Mouse (Mus musculus) 3134 (cell line): Measurements from ENCODE around the gene Epb41l1.

Experiments
- DNase-seq: peaks from one replicate; pipeline ENCODE4 v3.0.0-alpha.2; 2011; ENCODE audit warnings: low spot score; ENCODE audit not compliant: insufficient read length; ENCODE audit errors: extremely low read depth

Gene Epb41l1

DNA sequence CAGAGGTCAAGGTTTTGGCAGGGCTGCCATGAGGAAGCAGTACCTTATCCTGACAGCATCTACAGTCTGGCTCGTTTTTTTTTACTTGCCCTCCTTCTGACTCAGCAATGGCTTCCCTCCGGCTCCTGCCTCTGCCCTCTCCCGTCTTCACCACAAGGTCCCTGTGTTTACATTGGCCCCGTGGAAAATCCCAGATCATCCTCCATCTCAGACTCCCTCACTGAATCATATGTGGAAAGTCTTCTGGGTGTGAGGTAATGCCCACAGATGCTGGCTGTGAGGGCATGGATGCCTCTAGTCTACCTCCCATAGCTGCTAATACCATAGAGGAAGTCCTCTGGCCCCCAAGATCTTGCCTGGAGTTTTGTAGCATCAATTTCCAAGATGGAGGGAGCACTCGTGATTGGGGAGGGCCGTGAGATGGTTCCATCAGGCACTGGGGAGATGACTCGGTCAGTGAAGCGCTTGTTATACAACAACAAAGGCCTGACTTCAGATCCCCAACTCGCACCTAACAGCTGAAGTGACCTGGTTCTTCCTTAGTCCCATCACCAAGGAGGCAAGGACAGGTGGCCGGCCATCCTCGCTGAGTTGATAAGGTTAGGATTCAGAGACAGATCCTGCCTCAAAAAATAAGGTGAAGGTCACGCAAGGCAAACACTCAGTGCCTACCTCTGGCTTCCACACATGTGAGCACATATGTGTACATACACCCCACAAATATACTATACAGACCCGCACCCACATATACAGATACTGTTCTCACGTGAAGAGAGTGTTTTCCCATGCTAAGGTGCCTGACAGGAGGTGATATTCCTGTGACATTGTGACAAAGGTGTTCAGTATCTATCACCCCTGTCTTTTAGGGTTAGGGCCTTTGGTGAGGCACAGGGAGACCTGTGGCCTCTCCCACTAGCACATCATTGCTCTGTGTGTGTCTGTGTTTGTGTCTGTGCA is 36.0 kb downstream of the Epb41l1 start:
- peak; percentile 69 for DNase-seq

- peak; percentile 39 for DNase-seq
These were observed 36.6 kb downstream of the Epb41l1 start for GRCm38 (mm10) chr2:156457343-156457717.

DNA sequence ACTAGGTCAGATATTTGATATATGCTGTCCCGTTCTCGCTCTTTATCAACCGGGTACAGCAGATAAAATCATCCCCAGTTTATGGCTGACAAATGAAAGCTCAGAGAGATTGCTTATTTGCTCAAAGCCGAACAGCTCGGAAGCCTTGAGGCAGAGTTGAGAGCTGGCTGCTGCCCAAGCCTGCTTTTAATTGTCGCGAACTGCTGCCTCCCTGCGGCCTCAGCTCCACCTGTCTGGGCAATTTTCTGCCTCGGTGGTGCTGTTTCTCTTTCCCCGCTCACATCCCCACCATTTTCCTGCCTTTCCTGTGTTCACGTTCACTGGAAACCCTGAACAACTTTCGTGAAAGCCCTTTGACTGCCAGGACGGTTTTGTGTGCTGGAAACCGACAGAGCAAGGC is 39.8 kb downstream of the Epb41l1 start:
- DNase-seq = no peak

- no peak for DNase-seq
These were observed 41.7 kb downstream of the Epb41l1 start for GRCm38 (mm10) chr2:156462154-156463029.

DNA sequence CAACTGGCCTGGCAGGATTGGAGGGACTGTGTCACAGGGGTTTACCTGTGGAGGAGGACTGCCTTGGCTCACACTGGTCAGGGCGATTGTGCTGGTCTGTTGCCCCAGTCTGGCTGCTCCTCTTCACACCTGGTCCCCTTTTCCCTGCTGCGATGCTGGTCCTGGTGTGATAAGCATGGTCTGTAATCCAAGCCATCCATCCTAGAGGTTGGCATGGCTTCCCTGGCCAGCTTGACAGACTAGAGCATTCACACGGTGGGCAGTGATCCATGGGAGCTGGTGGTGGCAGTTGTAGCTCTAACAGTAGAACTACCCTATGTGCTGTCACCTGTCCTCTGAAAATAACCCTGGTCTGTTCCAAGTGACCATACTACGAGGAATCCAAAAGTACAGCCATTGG is 43.7 kb downstream of the Epb41l1 start:
- DNase-seq = no peak

DNA sequence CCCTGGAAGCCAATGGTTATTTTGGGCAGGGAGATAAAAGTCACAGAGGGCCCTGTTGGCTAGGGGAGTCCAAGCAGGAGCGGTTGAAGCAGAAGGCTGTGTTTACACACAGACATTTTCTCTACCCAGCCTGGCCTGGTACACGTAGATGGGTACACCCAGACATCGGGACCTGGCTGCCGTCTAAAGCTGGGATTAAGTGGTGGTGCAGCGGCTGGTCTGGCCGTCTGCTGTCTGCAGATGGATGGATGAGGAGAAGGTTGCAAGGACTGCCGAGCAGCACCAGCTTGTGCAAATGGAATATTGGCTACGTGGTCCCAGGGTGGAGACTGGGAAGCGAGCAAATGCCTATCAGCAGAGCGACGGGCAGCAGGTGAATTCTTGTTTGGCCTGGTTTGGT is 46.8 kb downstream of the Epb41l1 start:
- no peak for DNase-seq

DNA sequence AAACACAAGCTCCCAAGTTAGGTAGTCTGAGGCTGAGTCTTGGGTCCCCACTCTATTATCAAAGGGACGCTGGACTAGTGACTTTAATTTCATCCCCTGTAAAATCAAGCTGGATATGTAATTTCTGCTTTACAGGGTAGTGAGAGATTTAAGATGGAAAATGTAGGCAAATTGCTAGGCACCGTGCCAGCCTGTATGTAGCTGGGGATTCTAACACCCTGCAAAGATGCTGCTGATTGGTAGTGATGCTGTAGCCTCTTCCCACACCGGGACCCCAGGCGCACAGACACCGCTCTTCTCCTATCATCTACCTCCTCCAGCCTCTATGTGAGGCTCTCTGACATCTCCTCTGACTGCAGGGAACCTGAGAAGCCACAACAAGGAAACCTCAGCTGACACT is 48.2 kb downstream of the Epb41l1 start:
- no peak for DNase-seq

GRCm38 (mm10) chr2:156469508-156469907 is 48.8 kb downstream of the Epb41l1 start:
- DNase-seq = no peak

- DNase-seq = no peak
These were observed 50.2 kb downstream of the Epb41l1 start for GRCm38 (mm10) chr2:156470938-156471337.

- DNase-seq = no peak
These were observed 51.6 kb downstream of the Epb41l1 start for GRCm38 (mm10) chr2:156472336-156472735.

DNA sequence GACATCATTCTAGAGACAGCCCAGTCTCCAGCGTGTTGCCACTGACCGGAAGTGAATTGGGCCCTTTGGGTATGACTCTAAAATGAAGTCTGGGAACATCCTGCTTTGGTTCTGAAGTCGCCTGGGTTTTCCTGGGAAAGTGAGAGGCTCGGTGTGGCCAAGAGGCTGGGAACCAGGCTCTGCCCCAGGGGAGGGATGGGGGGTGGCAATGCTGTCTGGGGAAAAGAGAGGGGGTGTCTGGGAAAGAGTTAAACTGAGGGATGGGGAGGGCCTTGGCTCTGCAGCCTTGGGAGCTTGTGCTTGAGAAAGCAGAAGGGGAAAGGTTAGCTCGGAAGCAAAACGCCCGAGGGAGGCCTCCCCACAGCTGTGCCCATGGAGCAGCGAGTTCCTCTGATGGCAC is 53.0 kb downstream of the Epb41l1 start:
- DNase-seq = no peak

DNA sequence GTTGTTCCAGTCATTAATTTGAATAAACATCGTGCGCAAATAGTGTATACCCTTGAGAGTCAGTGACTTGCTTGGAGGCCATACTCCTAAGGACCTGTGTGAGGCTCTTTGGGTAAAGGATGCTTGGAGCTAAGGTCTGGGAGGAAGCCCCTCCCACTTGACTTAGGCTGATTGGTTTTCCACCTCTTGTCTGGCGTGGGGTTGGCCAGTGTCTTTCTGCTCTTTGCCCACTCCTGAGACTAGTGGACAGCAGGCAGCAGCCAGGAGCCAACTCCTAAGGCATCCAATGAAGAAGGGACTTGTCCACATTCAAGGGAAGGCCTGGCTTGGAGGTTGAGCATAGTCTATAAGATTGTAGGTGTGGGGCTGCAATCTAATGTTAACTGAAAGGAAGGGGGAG is 53.4 kb downstream of the Epb41l1 start:
- peak; percentile 61 for DNase-seq

GRCm38 (mm10) chr2:156474891-156475284 is 54.2 kb downstream of the Epb41l1 start:
- DNase-seq = peak; percentile 41

GRCm38 (mm10) chr2:156475285-156476110 is 54.8 kb downstream of the Epb41l1 start:
- peak; percentile 89 for DNase-seq

DNA sequence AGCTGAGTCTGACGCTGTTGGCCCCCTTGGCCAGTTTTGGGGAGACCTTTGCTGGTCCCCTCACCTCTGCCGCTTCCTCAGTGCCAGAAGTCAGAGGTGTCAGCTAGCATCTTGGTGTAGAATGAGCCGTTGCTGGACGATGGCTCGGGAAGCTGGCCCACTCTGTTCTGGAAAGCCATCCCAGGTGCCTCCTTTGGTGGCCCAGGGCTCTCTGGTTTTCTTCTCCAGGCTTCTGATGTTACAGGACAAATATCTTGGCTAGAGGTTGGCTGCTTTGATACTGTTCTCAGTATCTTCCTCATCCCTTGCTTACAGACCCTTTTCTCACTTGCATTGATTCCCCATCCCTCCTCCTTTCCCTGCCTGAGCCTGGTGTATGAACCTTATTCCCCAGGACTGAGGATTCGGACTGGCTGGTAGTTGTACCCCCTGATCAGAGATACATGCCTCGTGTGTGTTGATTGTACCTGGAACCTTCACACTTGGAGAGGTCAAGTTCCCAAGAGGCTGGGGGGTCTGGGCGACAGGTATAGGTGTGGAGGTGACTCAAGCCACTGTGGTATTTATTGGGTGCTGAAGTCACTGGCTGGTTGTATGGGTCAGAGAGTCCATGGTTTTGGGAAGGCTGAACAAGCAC is 55.5 kb downstream of the Epb41l1 start:
- DNase-seq = no peak

- no peak for DNase-seq
These were observed 56.0 kb downstream of the Epb41l1 start for GRCm38 (mm10) chr2:156476748-156477151.

- DNase-seq = no peak
These were observed 57.5 kb downstream of the Epb41l1 start for GRCm38 (mm10) chr2:156478046-156478690.

DNA sequence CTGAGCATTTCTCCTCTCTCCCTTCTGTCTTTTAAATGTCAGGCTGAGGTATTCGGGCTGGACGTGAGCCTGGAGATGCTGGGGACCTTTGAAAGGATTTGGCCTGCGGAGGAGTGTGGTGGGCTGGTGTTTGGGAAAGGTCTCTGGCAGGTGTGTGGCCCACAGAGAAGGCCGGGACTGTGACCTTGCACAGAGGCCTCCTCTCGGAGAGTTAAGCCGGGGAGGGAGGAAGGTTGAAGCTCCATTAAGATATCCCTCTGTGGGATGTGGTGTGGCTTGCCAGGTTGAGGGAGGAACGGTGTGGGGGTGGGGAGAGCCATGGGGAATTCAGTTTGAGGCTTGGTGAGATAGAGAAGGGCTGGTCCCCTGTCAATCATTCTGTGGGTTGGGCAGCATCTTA is 59.1 kb downstream of the Epb41l1 start:
- DNase-seq = no peak

GRCm38 (mm10) chr2:156480267-156480666 is 59.6 kb downstream of the Epb41l1 start:
- DNase-seq = no peak

GRCm38 (mm10) chr2:156482299-156482698 is 61.6 kb downstream of the Epb41l1 start:
- no peak for DNase-seq
